Mouse (Mus musculus): Measurements from ENCODE around the gene Trio.

The Trio gene

DNA sequence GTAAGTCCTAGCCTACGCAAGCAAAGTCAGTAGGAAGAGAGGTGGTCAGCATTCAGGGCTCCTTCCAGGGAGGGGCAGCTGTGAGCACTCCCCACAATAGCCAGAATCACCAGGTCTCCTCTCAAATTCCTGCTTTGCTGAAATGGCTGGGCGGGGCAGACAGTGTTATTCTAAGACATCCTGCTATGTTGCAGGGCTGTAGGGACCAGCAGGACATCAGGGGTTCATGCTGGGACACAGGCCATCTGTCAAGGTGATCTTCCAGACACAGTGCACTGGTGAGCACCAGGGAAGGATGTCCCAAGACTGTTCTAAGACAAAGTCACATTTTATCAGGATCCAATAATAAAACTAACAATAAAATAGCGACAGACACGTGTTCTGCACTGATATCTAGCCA is 224.5 kb downstream of the Trio start:
- DNase-seq (ENCODE audit: extremely low read depth, low read depth): no peak

DNA sequence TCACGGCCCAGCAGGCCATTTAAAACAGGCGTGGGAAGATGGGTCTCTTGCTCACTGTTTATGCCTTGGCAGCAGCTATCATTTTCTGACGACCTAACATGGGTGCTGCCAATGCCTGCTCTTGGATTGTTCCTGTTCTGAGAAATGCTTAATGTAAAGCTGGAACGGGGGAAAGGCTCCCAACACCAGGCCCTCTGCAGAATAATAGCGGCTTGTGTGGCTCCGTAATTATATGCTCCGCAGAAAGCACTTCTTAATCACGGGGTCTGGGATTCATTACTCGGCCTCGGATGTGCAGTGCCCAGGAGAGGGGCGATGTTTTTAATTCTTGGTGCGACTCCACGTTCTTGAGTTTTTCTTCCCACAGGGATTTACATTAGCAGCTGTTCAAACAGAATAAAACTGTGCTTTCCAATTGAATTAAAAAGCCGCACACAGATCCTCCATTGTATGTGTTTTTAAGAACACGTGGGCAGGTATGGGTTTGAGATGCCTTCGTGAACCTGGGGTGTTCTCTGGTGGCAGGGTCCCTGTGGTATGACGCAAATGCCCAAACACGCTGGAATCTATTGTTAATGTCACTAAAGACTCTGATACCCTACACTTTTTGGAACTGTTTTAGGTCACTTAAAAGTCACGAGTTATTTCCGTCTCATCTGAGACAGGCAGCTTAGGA is 228.0 kb downstream of the Trio start:
- no peak for DNase-seq (ENCODE audit: extremely low read depth, low read depth)

DNA sequence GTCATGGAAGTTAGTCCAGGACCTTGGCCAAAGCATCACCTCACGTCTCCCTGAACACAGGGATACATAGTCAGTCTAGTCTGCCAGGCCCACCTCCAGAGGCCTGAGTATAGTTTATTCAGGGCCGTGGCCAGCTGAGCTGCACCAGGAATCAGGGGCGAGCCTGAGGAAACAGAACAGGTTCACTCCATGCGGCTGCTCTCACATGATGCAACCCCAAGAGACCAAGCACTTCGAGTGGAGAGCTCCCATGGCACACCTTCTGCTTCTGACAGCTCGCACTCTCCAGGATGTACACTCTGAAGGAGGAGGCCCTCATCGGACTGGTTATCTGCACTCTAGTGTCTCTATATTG is 228.8 kb downstream of the Trio start:
- DNase-seq (ENCODE audit: extremely low read depth, low read depth): no peak

GRCm38 (mm10) chr15:27795942-27796867 is 229.4 kb downstream of the Trio start:
- DNase-seq (ENCODE audit: extremely low read depth, low read depth): no peak

DNA sequence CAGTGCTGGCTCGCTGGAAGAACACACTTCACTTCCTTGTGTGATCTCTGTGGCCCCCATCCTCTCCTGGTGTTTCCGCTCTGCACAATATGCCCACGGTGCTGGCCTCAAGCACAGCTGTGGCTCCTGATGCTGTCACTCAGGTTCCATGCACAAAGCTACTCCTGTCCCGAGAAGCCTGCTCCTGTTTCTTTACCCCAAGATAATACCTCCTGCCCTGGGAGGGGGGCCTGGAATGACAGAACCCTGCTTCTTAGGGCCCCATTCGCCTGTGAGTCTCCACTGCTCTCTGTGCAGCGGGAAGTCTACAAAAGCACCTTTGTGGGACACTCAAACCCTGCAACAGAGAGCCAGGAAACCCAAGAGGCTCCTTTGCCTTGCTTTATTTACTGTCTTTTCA is 232.4 kb downstream of the Trio start:
- no peak for DNase-seq (ENCODE audit: extremely low read depth, low read depth)

DNA sequence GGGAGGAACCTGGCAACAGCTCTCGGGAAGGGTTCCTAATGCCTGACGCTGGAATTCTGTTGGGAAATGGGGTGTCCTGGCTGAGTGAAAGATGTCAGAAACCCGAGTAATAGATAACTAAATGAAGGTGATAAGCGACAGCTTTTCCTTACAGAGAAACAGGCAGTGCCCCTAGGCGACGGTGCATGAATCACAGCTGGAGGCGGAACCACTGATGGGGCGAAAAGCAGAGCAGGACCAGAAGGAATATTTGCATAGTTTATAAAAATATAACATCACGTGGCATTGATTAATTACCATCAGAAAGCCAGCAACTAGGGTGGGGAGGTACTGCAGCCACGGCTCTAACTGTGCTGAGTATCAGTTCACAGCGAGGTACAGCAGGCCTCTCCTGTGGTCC is 233.2 kb downstream of the Trio start:
- DNase-seq (ENCODE audit: extremely low read depth, low read depth): no peak

DNA sequence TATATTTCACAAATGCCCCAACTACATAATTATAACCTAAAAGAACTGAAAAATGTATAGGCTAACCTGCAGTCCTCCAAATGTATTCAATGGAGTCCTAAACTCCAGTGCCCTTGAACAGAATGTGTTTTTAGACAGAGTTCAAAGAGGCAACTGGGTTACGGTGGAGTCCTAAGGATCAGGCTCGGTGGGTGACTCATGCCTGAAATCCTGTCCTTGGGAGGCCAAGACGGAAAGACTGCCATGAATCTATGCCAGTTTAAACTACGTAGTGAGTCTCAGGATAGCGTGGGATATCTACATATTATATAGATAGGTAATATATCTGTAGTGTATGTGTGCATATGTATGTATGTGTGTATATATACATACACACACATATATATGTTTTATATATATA is 234.5 kb downstream of the Trio start:
- DNase-seq (ENCODE audit: extremely low read depth, low read depth): no peak

GRCm38 (mm10) chr15:27790699-27791098 is 234.9 kb downstream of the Trio start:
- DNase-seq (ENCODE audit: extremely low read depth, low read depth): no peak

GRCm38 (mm10) chr15:27789325-27789724 is 236.3 kb downstream of the Trio start:
- DNase-seq (ENCODE audit: extremely low read depth, low read depth): no peak

DNA sequence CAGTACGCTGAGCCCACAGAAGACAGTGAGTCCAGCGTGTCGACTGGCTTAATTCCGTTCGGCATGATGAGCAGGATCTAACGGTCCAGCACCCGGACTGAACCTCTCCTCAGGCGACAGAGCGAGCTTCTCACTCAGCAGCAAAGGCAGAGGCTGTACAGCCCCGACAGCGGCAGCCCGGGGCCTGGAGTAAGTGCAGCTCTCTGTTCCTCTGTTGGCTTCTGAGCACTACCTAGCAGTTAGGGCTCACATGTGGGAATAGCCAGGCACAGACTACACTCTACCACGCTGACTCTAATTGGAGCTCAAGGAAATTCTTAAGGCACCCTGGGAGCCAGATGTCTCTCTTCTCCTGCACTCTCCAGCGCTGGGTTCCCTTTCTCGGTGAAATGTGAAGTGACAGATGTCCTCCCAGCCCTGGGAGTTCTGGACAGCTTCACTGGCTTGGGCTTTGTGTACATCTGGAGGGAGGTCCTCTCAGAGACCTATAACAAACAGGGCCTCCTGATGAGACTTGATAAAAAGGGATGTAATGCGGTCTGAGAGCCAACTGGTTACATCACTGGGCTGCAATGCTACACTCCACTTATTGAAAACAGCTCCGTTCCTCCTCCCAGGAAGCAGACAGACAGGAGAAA is 237.4 kb downstream of the Trio start:
- DNase-seq (ENCODE audit: extremely low read depth, low read depth): no peak

DNA sequence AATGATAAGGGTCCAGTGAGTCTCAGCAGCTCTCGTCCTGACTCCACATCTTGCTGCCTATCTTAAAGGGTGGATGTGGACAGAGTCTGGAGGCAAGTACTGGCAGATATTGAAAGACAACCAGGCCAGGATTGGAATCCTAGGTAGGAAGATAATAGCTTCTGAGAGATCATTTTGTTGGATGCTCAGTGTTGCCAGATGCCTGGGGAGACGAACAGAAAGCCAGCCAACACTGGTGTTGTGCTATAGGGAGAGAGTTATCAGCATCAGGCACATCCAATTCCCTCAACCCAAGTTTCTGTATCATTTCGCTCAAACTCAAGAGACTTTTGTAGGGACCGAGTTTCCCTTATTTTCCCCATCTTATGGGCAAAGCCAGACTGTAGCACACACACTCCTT is 238.5 kb downstream of the Trio start:
- DNase-seq (ENCODE audit: extremely low read depth, low read depth): no peak

GRCm38 (mm10) chr15:27786418-27786817 is 239.2 kb downstream of the Trio start:
- DNase-seq (ENCODE audit: extremely low read depth, low read depth): no peak

GRCm38 (mm10) chr15:27785280-27786001 is 240.2 kb downstream of the Trio start:
- DNase-seq (ENCODE audit: extremely low read depth, low read depth): no peak

- DNase-seq (ENCODE audit: extremely low read depth, low read depth): no peak
These were observed 241.5 kb downstream of the Trio start for GRCm38 (mm10) chr15:27784126-27784563.

DNA sequence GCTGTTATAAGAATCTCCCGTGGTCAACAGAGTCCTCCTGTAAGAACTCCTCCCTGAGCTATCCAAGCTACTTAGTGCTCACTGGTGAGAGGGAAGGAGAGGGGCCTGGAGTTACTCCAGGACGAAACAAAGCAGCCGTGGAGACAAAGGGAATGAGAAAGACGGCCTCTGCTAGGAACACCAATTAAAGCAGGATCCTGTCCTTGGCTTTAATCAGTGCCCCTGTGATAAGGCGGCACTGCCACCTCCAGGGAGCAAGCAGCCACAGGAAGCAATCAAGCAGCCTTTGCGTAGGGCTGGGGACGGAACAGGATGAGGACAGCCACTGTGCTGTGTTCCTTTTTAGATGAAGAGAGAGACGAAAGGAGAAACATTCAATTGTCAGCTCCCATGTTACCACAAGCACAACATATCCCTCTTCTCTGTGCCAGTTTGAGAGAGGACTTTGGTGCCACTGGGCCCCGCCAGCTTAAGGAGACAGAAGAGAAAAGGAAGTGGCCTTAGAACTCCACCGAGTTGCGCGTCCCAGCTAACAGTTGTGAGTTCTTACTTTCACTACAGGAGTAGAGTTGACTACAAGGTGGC is 242.0 kb downstream of the Trio start:
- DNase-seq (ENCODE audit: extremely low read depth, low read depth): no peak

DNA sequence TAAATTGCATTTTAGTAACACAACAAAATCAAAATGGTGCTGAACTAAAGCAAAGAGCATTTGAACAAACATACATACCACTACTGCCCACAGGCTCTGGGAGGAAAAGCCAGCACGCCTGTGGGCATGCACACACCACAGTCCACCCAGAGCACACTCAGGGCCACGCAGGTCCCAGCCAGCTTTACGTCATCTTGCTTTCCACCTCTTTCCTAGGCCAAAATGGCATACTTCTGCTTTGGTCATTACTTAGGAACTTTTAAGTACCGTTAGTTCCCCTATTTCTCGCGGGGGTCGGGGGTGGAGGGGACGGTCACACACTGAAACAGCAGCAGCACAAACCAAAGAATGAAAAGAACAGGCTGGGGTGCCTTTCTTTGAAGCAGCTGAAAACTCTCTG is 242.6 kb downstream of the Trio start:
- DNase-seq (ENCODE audit: extremely low read depth, low read depth): no peak

DNA sequence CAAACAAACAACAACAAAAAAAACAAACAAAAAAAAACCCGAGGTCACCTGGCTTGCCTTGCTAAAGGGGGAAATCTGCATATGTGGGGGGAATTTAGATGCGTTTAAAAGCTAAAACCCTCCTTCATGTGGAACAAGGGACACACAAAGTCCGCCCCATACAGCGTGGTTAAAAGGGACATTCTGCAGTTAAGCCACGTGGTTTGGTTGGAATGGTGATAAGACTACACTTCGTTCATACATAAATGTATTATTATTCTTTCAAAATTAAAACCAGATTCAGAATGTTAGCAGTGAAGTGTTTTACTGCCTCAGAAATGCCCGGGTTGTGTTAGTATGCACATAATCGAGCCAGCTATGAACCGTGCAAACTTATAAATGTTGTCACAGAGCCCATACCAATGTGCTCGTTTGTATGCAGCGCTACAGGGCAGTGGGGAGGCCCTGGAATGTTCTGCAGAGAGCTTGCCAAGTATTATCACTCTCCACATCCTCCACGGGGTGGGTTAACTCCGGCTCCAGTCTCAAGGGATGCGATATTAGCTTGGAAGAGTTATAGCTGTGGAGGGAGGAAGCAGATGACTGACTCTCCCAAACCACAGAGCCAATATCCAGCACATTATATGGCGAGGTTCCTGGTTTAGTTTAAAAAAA is 243.1 kb downstream of the Trio start:
- DNase-seq (ENCODE audit: extremely low read depth, low read depth): no peak

DNA sequence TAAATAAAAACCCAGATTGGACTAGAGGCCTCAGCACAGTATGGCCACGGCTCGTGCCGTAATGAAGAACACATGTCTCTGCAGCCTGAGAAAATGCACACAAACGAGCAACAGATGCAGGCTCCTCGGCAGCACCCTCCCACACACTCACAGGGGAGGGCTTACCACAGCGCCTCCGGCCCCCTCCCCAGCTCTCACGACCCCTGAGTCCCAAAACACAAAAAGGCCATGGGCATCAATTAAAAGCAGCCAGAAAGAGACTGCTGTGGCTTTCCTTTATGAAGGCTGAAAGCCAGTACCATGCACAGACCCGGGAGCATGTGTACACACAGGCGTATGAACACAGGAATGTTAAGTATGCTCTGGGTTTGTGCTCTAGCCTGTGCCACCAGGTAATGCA is 245.8 kb downstream of the Trio start:
- DNase-seq (ENCODE audit: extremely low read depth, low read depth): no peak

DNA sequence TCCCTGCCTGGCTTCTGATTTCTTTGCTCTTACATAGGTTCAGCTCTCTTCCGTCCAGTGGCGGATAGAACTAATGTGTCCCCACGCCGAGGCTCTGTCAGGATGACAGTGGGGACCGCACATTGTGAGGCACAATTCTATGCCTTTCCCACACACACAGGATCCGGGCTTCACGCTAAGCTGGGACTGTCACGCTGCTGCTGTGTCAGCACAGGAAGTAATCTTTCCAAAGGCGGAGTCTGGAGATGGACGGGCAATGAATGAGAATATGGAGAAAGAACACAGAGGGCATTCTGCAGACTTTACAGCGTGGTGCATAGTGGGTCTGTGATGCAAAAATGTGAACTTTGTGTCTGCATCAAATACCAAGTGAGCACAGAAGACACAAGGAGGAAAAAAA is 246.2 kb downstream of the Trio start:
- DNase-seq (ENCODE audit: extremely low read depth, low read depth): no peak

DNA sequence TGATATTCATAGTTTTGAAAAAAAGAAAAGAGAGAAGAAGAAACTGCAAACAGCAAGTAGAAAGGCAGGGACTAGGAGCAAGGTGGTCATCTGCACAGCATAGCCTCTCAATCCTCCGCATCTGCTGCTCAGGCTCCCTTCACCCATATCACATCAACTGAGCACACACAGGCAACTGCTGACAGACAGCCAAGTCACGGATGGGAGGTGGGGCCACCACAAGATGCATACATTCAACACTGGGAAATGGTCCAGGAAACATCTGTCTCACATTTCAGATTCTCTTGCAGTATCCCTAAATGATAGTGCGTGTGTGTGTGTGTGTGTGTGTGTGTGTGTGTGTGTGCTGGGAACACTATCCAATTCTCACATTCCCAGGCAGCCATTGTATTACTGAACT is 247.4 kb downstream of the Trio start:
- DNase-seq (ENCODE audit: extremely low read depth, low read depth): no peak
